Mouse (Mus musculus): ENCODE measurements around the gene Rrp9. TPM values are rescaled to one million over a fixed set of nuclear protein-coding genes. Genes with fewer than 3 reads are reported as not detected.

Gene Rrp9
- total and polyA plus RNA-seq, 3 experiments = 315 to 395 TPM; not detected in 1

DNA sequence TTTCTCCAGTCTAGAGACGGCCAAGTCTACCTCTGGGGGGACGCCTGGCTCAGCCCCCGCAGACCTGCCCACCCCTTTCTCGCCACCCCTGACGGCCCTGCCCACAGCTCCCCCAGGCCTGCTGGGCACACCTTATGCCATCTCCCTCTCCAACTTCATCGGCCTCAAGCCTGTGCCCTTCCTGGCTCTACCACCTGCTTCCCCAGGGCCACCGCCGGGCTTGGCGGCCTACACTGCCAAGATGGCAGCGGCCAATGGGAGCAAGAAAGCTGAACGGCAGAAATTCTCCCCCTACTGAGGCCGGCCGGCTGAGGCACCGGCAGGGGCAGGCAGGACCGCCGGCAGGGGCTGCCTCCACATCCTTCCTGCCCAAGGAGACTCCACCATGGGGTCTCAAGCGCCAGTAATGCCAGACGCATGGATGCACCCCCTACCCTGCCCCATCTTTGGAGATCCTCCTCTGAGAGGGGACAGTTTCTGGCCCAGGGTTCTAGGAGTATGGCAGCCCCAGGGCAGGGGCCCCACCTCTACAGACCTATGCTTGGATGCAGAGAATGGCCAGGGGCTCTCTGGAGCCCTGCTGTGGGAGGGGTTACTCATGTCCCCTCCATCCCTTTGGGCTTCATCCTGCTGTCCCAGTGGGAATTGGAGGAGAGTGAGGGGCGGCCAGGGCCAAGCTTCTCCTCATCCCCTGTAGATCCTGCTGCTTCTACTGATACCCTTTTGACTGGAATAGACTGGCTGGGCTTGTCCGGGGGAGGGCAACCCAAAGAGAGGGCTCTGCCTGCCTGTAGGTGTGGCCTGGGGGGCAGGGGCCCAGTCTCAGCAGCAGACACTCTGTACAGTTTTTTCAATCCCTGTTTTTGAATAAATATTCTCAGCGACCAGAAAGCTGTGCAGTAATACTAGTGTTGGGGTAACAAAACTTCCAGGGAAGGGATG is 12.4 kb upstream of the Rrp9 start:
- no peak for TF ChIP-seq RCOR1 (IDR thresholded peaks at IDR 0.05; ENCODE audit: low read depth, low read length)
- no peak for TF ChIP-seq GABPA (IDR thresholded peaks at IDR 0.05; ENCODE audit: low read depth, low read length)
- no peak for TF ChIP-seq ELF1 (IDR thresholded peaks at IDR 0.05; ENCODE audit: low read depth, low read length)
- TF ChIP-seq TAL1 (IDR thresholded peaks at IDR 0.05; ENCODE audit: low read length) = no peak
- no peak for TF ChIP-seq CHD1 (IDR thresholded peaks at IDR 0.05; ENCODE audit: low read depth, low read length)
- no peak for TF ChIP-seq MAFK (IDR thresholded peaks at IDR 0.05; ENCODE audit: borderline replicate concordance, low read depth, low read length)
- no peak for TF ChIP-seq ZKSCAN1 (IDR thresholded peaks at IDR 0.05; ENCODE audit: low read depth, low read length)
- TF ChIP-seq TBP (IDR thresholded peaks at IDR 0.05; ENCODE audit: low read depth, low read length) = no peak
- no peak for TF ChIP-seq USF2 (IDR thresholded peaks at IDR 0.05; ENCODE audit: borderline replicate concordance in 1 of 2, insufficient read depth in 1 of 2, low read depth in 1 of 2, low read length in 2 of 2)
- Histone ChIP-seq H3K9ac (ENCODE audit: control insufficient read depth, low read depth, low read length, poor library complexity, severe bottlenecking) (no peak overlapping the region), H3K27me3 (ENCODE audit: control insufficient read depth in 1 of 2, insufficient read depth in 2 of 2, low read length in 2 of 2) (no peaks in the 10 kb centered on the region), H3K79me2 (ENCODE audit: control insufficient read depth, insufficient read depth, low read length, poor library complexity) (no peaks in the 10 kb centered on the region), H3K36me3 (ENCODE audit: control insufficient read depth in 1 of 2, insufficient read depth in 2 of 2, low read length in 2 of 2) (no peaks in the 10 kb centered on the region), H3K27ac (ENCODE audit: control insufficient read depth, low read depth, low read length) (no peak overlapping the region), H3K4me3 (ENCODE audit: control insufficient read depth in 1 of 2, insufficient read depth in 1 of 2, low read depth in 2 of 2, low read length in 2 of 2) (no peak overlapping the region), H3K4me1 (ENCODE audit: control insufficient read depth in 1 of 2, insufficient read depth in 2 of 2, low read length in 2 of 2) (no peaks in the 10 kb centered on the region), H3K9me3 (replicated peaks; ENCODE audit: insufficient read depth, low read length) (no peaks in the 10 kb centered on the region)
- no peak for DNase-seq (ENCODE audit: low read depth, low spot score)

DNA sequence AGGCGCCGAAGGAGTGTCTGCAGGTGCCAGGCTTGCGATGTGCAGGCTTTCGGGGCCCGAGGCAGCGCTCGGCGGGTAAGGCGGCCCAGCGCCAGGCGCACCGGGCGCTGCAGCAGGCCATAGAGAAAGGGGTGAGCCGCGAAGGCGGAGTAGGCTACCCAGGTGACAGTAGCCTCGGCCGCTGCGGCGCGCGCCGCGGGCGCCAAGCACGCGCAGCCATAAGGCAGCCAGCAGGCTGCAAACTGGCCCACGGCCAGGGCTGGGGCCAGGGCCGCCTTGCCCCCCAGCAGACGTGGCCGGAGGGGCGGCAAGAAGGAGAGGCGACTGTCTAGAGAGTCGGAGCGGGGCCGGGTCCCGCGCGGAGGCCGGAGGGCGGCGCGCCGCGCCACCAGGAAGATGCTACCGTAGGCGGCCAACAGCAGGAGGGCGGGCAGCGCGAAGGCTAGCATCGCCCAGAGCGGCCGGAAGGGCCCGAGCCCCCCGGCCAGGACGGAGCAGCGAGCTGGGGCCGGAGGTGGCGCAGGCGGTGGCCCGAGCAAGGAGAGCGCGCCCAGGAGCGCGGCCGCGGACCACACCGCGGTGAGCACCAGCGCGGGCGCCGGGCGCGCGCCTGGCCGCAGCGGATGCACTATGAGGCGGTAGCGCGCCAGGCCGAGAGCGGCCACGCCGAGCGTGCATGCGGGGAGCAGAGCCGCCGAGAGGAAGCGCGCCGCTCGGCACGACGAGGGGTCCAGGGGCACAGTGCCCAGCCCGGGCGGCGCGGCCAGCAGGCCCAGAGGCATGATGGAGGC is 10.8 kb upstream of the Rrp9 start:
- Histone ChIP-seq H3K9me3 (replicated peaks; ENCODE audit: insufficient read depth, low read length) (no peaks in the 10 kb centered on the region), H3K79me2 (ENCODE audit: control insufficient read depth, insufficient read depth, low read length, poor library complexity) (no peaks in the 10 kb centered on the region), H3K36me3 (ENCODE audit: control insufficient read depth in 1 of 2, insufficient read depth in 2 of 2, low read length in 2 of 2) (no peaks in the 10 kb centered on the region; a peak in 1 of 4 replicates), H3K4me3 (ENCODE audit: control insufficient read depth in 1 of 2, insufficient read depth in 1 of 2, low read depth in 2 of 2, low read length in 2 of 2) (no peak overlapping the region), H3K9ac (ENCODE audit: control insufficient read depth, low read depth, low read length, poor library complexity, severe bottlenecking) (no peak overlapping the region), H3K4me1 (ENCODE audit: control insufficient read depth in 1 of 2, insufficient read depth in 2 of 2, low read length in 2 of 2) (peaks cover 0 to 8% of the 10 kb centered on the region in 2 experiments; a peak in 2 of 4 replicates), H3K27ac (ENCODE audit: control insufficient read depth, low read depth, low read length) (no peak overlapping the region), H3K27me3 (ENCODE audit: control insufficient read depth in 1 of 2, insufficient read depth in 2 of 2, low read length in 2 of 2) (no peaks in the 10 kb centered on the region)
- TF ChIP-seq SMC3 (IDR thresholded peaks at IDR 0.05; ENCODE audit: low read depth, low read length) = no peak
- TF ChIP-seq TAL1 (IDR thresholded peaks at IDR 0.05; ENCODE audit: low read length) = no peak
- no peak for TF ChIP-seq CHD2 (IDR thresholded peaks at IDR 0.05; ENCODE audit: low read length)
- TF ChIP-seq ZNF384 (IDR thresholded peaks at IDR 0.05; ENCODE audit: low read depth, low read length) = no peak
- TF ChIP-seq ETS1 (IDR thresholded peaks at IDR 0.05; ENCODE audit: low read depth, low read length) = no peak
- TF ChIP-seq POLR2A (IDR thresholded peaks at IDR 0.05; ENCODE audit: control insufficient read depth in 1 of 2, insufficient read depth in 1 of 2, low read depth in 1 of 2, low read length in 2 of 2, poor library complexity in 1 of 2) = no peak
- TF ChIP-seq MEF2A (IDR thresholded peaks at IDR 0.05; ENCODE audit: extremely low read depth, insufficient replicate concordance, low read depth, low read length, poor library complexity, severe bottlenecking) = no peak
- no peak for TF ChIP-seq MXI1 (IDR thresholded peaks at IDR 0.05; ENCODE audit: low read depth, low read length)
- TF ChIP-seq CHD1 (IDR thresholded peaks at IDR 0.05; ENCODE audit: low read depth, low read length) = no peak
- TF ChIP-seq TCF12 (IDR thresholded peaks at IDR 0.05; ENCODE audit: low read depth, low read length) = no peak
- DNase-seq (ENCODE audit: low read depth, low spot score) = no peak
